In genomic region chr1:24673231-24673630, GRCm38 (mm10) we compare ENCODE assay signal across 12 mouse cellular contexts.
"Had no signal": no experiment of that assay in that cellular context is flagged by ENCODE, and none has a peak within 500 bp of the region (broad histone marks: within the 10 kb centered on the region; RNA-seq: fewer than 3 reads in every experiment).

No protein-coding gene starts in this region.

- DNase-seq: lung, adult 18-20 months; lung, embryonic 14.5 days; lung, postnatal 10 days; lung, postnatal 4 days; midbrain, embryonic 14.5 days; retina, postnatal 1 day; right cerebral cortex, postnatal 14 days; right cerebral cortex, postnatal 4 days; spleen, adult 18-20 months; thymus, adult 18-20 months; thymus, postnatal 14 days; thymus, postnatal 4 days had no signal
